Mouse (Mus musculus) limb, embryonic 14.5 days (tissue): ENCODE results near the gene Tm9sf3. TPM values are rescaled to one million over a fixed set of nuclear protein-coding genes. Genes with fewer than 3 reads are reported as not detected.

ENCODE experiments used
- ATAC-seq: fragments of 200-750 bp; cut with Nextera tagmentation; 2 replicates; pipeline ENCODE4 v1.8.0; 2017; ENCODE audit warnings: low read depth, moderate number of reproducible peaks, moderate TSS enrichment; ENCODE audit not compliant: low FRiP score
- DNase-seq: peaks from one replicate; pipeline ENCODE4 v3.0.0-alpha.2; 2015; ENCODE audit warnings: low spot score
- H3K27ac ChIP-seq: fragments of 300-500 bp; sonication (generic); replicated peaks from 2 replicates; pipeline ENCODE4 v1.5.1; 2014; ENCODE audit warnings: low read depth, mild to moderate bottlenecking, low read length, moderate library complexity, mixed read lengths
- H3K27me3 ChIP-seq: fragments of 300-500 bp; sonication (generic); 2 replicates; pipeline ENCODE4 v1.6.1; 2014; ENCODE audit warnings: low read length, mixed read lengths; ENCODE audit not compliant: control insufficient read depth, insufficient read depth
- H3K36me3 ChIP-seq: fragments of 300-500 bp; sonication (generic); 2 replicates; pipeline ENCODE4 v1.6.1; 2014; ENCODE audit warnings: mild to moderate bottlenecking, low read length, moderate library complexity, mixed read lengths; ENCODE audit not compliant: control insufficient read depth, insufficient read depth
- H3K4me1 ChIP-seq: fragments of 300-500 bp; sonication (generic); 2 replicates; pipeline ENCODE4 v1.6.1; 2014; ENCODE audit warnings: antibody characterized with exemption, low read length, mixed read lengths; ENCODE audit not compliant: control insufficient read depth, insufficient read depth
- H3K4me2 ChIP-seq: fragments of 300-500 bp; sonication (generic); replicated peaks from 2 replicates; pipeline ENCODE4 v1.6.1; 2014; ENCODE audit warnings: low read depth, mild to moderate bottlenecking, low read length, moderate library complexity; ENCODE audit not compliant: severe bottlenecking
- H3K4me3 ChIP-seq: fragments of 300-500 bp; sonication (generic); replicated peaks from 2 replicates; pipeline ENCODE4 v1.5.1; 2014; ENCODE audit warnings: low read length
- H3K9ac ChIP-seq: fragments of 300-500 bp; sonication (generic); 2 replicates; pipeline ENCODE4 v1.6.1; 2014; ENCODE audit warnings: mild to moderate bottlenecking, low read depth, low read length, moderate library complexity; ENCODE audit not compliant: severe bottlenecking
- H3K9me3 ChIP-seq: fragments of 300-500 bp; sonication (generic); 2 replicates; pipeline ENCODE4 v1.6.1; 2016; ENCODE audit warnings: low read length; ENCODE audit not compliant: control insufficient read depth
- POLR2A ChIP-seq: fragments of 200-500 bp; IDR thresholded peaks from 2 replicates; pipeline ENCODE4 v1.8.0; 2012; ENCODE audit warnings: inconsistent platforms, mild to moderate bottlenecking, moderate library complexity, borderline replicate concordance; ENCODE audit not compliant: insufficient read depth, insufficient read length; ENCODE audit errors: extremely low read depth
- WGBS: fragments of 180-500 bp; shearing (Covaris S2); extraction: QIAGEN DNeasy Blood & Tissue Kit; methylation state at CpG from one replicate; pipeline ENCODE4 v1.1.7; 2014; 5-methylcytosine and 5-hydroxymethylcytosine counted together
- polyA plus RNA-seq, 2 experiments: library from polyadenylated mRNA; depleted of rRNA in 1 of 2; stranded (reverse) in 1 of 2; unstranded in 1 of 2; fragments of >200 nt; fragmentation: Nextera tagmentation in 1 of 2; extraction: Ambion mirVana in 1 of 2; gene quantifications; 2 replicates each; pipeline versions ENCODE4 v1.2.1 to v1.2.3; 2012 to 2014

Gene Tm9sf3
- polyA plus RNA-seq, 2 experiments: 132 to 166 TPM

DNA sequence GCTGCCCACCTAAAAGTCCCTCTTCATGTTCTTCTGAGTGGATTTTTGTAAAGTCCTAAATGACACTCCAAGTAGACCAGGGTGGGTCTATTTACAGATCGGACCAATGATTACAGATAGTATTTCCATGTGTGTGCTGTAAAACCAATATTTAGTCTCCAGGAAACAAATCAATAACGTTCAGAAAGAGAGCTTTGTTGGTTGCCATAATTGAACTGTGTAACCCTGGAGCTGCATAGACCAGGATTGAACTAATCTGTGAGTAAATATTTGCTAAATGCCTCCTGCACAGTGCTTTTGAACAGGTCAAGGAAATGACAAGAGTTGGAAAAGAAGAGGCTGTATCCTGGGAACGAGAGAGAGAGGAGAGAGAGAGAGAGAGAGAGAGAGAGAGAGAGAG, 11.8 kb upstream of the Tm9sf3 start:
- no peaks in the 10 kb centered on the region for H3K9me3 ChIP-seq
- ATAC-seq (no peak), DNase-seq (no peak)
- H3K27me3 ChIP-seq: no peaks in the 10 kb centered on the region
- no peak overlapping the region for H3K4me3 ChIP-seq
- 79% methylated on average over 3 of the region's 3 CpGs for WGBS
- no peak for TF ChIP-seq POLR2A
- H3K4me2 ChIP-seq: no peak overlapping the region
- H3K4me1 ChIP-seq: no peaks in the 10 kb centered on the region
- no peak overlapping the region for H3K27ac ChIP-seq
- H3K36me3 ChIP-seq: no peaks in the 10 kb centered on the region
- H3K9ac ChIP-seq: no peak overlapping the region

DNA sequence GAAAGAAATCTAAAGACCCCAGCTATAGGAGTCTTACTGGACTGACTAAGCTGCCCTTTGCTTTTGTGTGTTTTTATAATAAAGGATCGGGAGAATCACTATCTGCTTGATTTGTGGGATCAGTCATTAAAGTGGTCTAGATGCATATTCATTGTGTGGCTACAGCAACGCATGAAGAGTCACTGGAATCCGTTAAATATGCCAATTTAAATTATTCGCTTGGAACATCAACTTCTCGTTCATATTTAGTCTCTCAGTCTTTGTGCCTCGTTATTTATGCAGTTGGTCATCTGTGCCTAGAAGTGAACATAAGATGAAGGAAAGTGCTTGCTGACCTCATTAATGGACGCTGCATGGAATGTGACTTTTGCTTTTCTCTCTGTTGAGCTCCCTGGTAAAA, 7.1 kb upstream of the Tm9sf3 start:
- Histone ChIP-seq H3K4me3 (no peak overlapping the region), H3K4me1 (no peaks in the 10 kb centered on the region), H3K27me3 (no peaks in the 10 kb centered on the region), H3K27ac (no peak overlapping the region), H3K4me2 (no peak overlapping the region), H3K9me3 (no peaks in the 10 kb centered on the region), H3K9ac (no peak overlapping the region), H3K36me3 (no peaks in the 10 kb centered on the region)
- 74% methylated on average over 7 of the region's 7 CpGs for WGBS
- ATAC-seq: no peak
- TF ChIP-seq POLR2A: no peak
- no peak for DNase-seq

DNA sequence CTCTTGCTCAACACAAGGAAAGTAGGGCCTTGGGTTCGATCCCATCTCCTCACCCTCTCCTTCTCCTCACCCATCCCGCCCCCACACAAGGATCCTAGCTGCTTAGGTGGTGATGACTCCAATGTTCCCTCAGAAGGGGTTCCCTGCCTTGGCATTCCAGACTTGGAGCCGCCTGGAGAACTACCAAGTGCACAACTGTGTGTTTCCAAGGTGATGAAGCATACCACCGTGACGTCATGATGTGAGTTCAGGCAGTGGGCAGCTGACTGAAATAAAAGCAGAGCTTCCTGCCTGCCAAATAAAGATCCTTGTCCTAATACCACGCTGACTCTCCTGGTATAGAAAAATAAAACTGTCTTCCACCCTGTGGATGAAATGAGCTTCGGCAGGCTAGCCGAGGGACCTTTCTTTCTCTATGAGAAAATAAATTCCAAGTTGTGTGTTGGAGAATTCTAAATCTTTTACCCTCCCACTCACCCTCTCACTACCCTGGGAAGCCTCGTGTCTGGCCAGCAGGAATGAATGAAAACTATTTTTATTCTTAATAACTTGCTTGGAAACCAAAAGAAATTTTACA, 6.4 kb upstream of the Tm9sf3 start:
- Histone ChIP-seq H3K4me3 (no peak overlapping the region), H3K4me1 (no peaks in the 10 kb centered on the region), H3K36me3 (no peaks in the 10 kb centered on the region), H3K4me2 (no peak overlapping the region), H3K9ac (no peak overlapping the region), H3K27me3 (no peaks in the 10 kb centered on the region), H3K27ac (no peak overlapping the region), H3K9me3 (no peaks in the 10 kb centered on the region)
- 55% methylated on average over 9 of the region's 9 CpGs for WGBS
- peak; percentile 62 for ATAC-seq
- TF ChIP-seq POLR2A: no peak
- peak; percentile 70 for DNase-seq

DNA sequence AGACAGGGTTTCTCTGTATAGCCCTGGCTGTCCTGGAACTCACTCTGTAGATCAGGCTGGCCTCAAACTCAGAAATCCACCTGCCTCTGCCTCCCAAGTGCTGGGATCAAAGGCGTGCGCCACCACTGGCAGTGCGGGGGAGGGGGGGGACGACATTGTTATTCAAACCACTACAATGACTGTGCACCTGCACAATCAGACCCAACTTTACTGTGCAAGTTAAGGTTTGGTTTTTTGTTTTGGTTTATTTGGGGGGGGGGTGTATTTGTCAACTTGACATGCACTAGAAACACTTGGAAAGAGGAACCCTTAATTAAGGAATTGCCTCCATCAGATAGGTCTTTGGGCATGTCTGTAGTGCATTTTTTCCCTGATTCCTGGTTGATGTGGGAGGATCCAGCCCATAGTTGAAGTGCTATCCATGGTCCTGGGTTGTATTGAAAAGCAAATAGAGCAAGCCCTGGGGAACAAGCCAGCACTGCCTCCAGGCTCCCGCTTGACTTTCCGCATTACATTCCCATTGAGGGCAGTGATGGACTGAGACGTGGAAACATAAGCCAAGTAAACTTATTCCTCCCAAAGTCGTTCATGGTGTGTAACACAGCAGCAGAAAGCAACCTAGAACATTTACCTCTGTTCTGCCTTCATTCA, 2.6 kb upstream of the Tm9sf3 start:
- Histone ChIP-seq H3K4me1 (peaks cover 9% of the 10 kb centered on the region; the same call in 1 of the 2 replicates), H3K9me3 (no peaks in the 10 kb centered on the region), H3K36me3 (no peaks in the 10 kb centered on the region), H3K4me3 (no peak overlapping the region), H3K27ac (no peak overlapping the region), H3K9ac (no peak overlapping the region), H3K27me3 (no peaks in the 10 kb centered on the region), H3K4me2 (no peak overlapping the region)
- 58% methylated on average over 8 of the region's 8 CpGs for WGBS
- ATAC-seq: no peak
- no peak for TF ChIP-seq POLR2A
- no peak for DNase-seq

DNA sequence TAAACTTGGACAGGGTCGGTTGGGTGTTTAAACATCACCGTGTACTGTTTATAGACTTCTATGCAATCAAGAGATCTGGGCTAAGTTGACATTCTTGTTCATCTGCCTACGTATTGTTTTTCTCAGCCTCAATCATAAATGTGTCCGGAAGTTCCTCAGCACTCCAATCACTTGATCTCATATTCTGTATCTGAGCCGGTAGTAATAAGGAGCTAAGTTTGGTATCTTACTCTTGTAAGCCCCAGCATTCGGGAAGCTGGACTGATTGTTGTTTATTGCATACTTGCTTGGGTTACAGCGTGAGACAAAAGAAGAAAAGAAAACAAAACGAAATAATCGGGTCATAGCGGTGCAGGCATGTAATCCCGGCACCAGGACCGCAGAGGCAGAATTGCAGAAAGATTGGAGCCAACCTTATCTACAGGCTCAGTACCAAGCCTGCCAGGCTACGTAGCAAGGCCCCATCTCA, 568 bp upstream of the Tm9sf3 start:
- 0 out of 2 replicates have a peak, but pooled peaks have one; percentile 1 for ATAC-seq
- DNase-seq: no peak
- no peaks in the 10 kb centered on the region for H3K27me3 ChIP-seq
- peak overlapping the region; percentile 68 for H3K4me2 ChIP-seq
- TF ChIP-seq POLR2A: no peak
- H3K4me3 ChIP-seq: peak overlapping the region; percentile 91
- H3K4me1 ChIP-seq: peaks cover 16% of the 10 kb centered on the region; the same call in 1 of the 2 replicates
- no peaks in the 10 kb centered on the region for H3K9me3 ChIP-seq
- peak overlapping the region; percentile 99 for H3K27ac ChIP-seq
- 0 out of 2 replicates have a peak, but pooled peaks cover 7% of the 10 kb centered on the region for H3K36me3 ChIP-seq
- WGBS: 37% methylated on average over 13 of the region's 13 CpGs
- H3K9ac ChIP-seq: peak overlapping the region; percentile 99
